Mouse (Mus musculus) intestine, postnatal 0 days (tissue): Measurements from ENCODE around the gene Arhgef18. TPM values are rescaled to one million over a fixed set of nuclear protein-coding genes. Genes with fewer than 3 reads are reported as not detected.
A peak's percentile ranks its signal among the peaks of the same experiment; 100 is the strongest.

ENCODE experiments used
- ATAC-seq: fragments of 200-750 bp; cut with Nextera tagmentation; 2 replicates; pipeline ENCODE4 v1.8.0; 2017; ENCODE audit warnings: mild to moderate bottlenecking, moderate TSS enrichment, moderate library complexity
- H3K27ac ChIP-seq: fragments of 300-500 bp; sonication (generic); 2 replicates; pipeline ENCODE4 v1.5.1; 2014; ENCODE audit warnings: mild to moderate bottlenecking, low read depth, low read length, moderate library complexity
- H3K27me3 ChIP-seq: fragments of 300-500 bp; sonication (generic); replicated peaks from 2 replicates; pipeline ENCODE4 v1.6.1; 2014; ENCODE audit warnings: low read length, mixed read lengths; ENCODE audit not compliant: control insufficient read depth, insufficient read depth
- H3K36me3 ChIP-seq: fragments of 300-500 bp; sonication (generic); 2 replicates; pipeline ENCODE4 v1.6.1; 2014; ENCODE audit warnings: mild to moderate bottlenecking, moderate library complexity; ENCODE audit not compliant: control insufficient read depth, insufficient read depth
- H3K4me1 ChIP-seq: fragments of 300-500 bp; sonication (generic); replicated peaks from 2 replicates; pipeline ENCODE4 v1.6.1; 2014; ENCODE audit warnings: antibody characterized with exemption, low read length, mixed read lengths; ENCODE audit not compliant: control insufficient read depth, insufficient read depth
- H3K4me2 ChIP-seq: fragments of 300-500 bp; sonication (generic); replicated peaks from 2 replicates; pipeline ENCODE4 v1.6.1; 2014; ENCODE audit warnings: low read depth, mild to moderate bottlenecking, moderate library complexity
- H3K4me3 ChIP-seq: fragments of 300-500 bp; sonication (generic); 2 replicates; pipeline ENCODE4 v1.5.1; 2014; ENCODE audit warnings: low read depth, low read length
- H3K9ac ChIP-seq: fragments of 300-500 bp; sonication (generic); 2 replicates; pipeline ENCODE4 v1.6.1; 2014; ENCODE audit warnings: mild to moderate bottlenecking, low read depth, low read length
- H3K9me3 ChIP-seq: fragments of 300-500 bp; sonication (generic); 2 replicates; pipeline ENCODE4 v1.6.1; 2016; ENCODE audit warnings: mixed run types; ENCODE audit not compliant: control insufficient read depth
- CTCF ChIP-seq: sonication (generic); IDR thresholded peaks from 2 replicates; pipeline ENCODE4 v1.5.1; 2016; ENCODE audit warnings: low read depth, mild to moderate bottlenecking, control low read depth, antibody characterized with exemption, moderate library complexity
- WGBS: fragments of 180-500 bp; shearing (Covaris S2); extraction: QIAGEN DNeasy Blood & Tissue Kit; methylation state at CpG from one replicate; pipeline ENCODE4 v1.1.7; 2014; 5-methylcytosine and 5-hydroxymethylcytosine counted together
- polyA plus RNA-seq: library from polyadenylated mRNA; unstranded; fragments of >200 nt; fragmentation: Nextera tagmentation; extraction: Ambion mirVana; gene quantifications from 2 replicates; pipeline ENCODE4 v1.2.1, GENCODE M21; 2015

Gene Arhgef18
- polyA plus RNA-seq, 1 experiment from 2014 or later: 4.5 TPM

- no peaks in the 10 kb centered on the region for H3K9me3 ChIP-seq
- TF ChIP-seq CTCF: no peak
- H3K4me1 ChIP-seq: peaks cover 3% of the 10 kb centered on the region; the same call in 1 of the 2 replicates
- H3K36me3 ChIP-seq: no peaks in the 10 kb centered on the region
- no peak within 1 kb of the TSS for H3K27ac ChIP-seq
- whole genome bisulfite sequencing: 48% methylated on average over 13 of the region's 13 CpGs
- peak; percentile 30; the same call in 1 of the 2 replicates for ATAC-seq
- H3K4me3 ChIP-seq: no peak within 1 kb of the TSS
- no peak within 1 kb of the TSS for H3K9ac ChIP-seq
- H3K27me3 ChIP-seq: no peaks in the 10 kb centered on the region
- H3K4me2 ChIP-seq: peak within 1 kb of the TSS; percentile 43
Measured at GRCm38 (mm10) chr8:3353189-3353810, 39.5 kb upstream of the Arhgef18 start, which contains the start of gene A430078G23Rik. Gene A430078G23Rik, plus strand, starts transcription at chr8:3353415.

- 68% methylated on average over 6 of the region's 6 CpGs for WGBS
- H3K4me3 ChIP-seq: no peak overlapping the region
- no peak overlapping the region for H3K27ac ChIP-seq
- H3K27me3 ChIP-seq: no peaks in the 10 kb centered on the region
- no peak overlapping the region for H3K4me2 ChIP-seq
- H3K36me3 ChIP-seq: no peaks in the 10 kb centered on the region
- no peaks in the 10 kb centered on the region; the same call in 1 of the 2 replicates for H3K4me1 ChIP-seq
- no peak for TF ChIP-seq CTCF
- ATAC-seq: no peak
- no peaks in the 10 kb centered on the region for H3K9me3 ChIP-seq
- no peak overlapping the region for H3K9ac ChIP-seq
Measured at GRCm38 (mm10) chr8:3353811-3354442, 38.9 kb upstream of the Arhgef18 start.

GRCm38 (mm10) chr8:3354443-3354812 is 38.4 kb upstream of the Arhgef18 start:
- Histone ChIP-seq H3K9ac (no peak overlapping the region), H3K4me3 (no peak overlapping the region), H3K36me3 (no peaks in the 10 kb centered on the region), H3K27me3 (no peaks in the 10 kb centered on the region), H3K27ac (no peak overlapping the region), H3K4me1 (no peaks in the 10 kb centered on the region; the same call in 1 of the 2 replicates), H3K4me2 (no peak overlapping the region), H3K9me3 (no peaks in the 10 kb centered on the region)
- 78% methylated on average over 5 of the region's 5 CpGs for WGBS
- TF ChIP-seq CTCF: no peak
- ATAC-seq: no peak

- H3K36me3 ChIP-seq: no peaks in the 10 kb centered on the region
- no peaks in the 10 kb centered on the region for H3K9me3 ChIP-seq
- WGBS: 79% methylated on average over 6 of the region's 6 CpGs
- no peaks in the 10 kb centered on the region; the same call in 1 of the 2 replicates for H3K4me1 ChIP-seq
- no peak overlapping the region for H3K9ac ChIP-seq
- no peak overlapping the region for H3K4me3 ChIP-seq
- TF ChIP-seq CTCF: peak; percentile 18; the same call in 1 of the 2 replicates
- no peak overlapping the region for H3K27ac ChIP-seq
- H3K27me3 ChIP-seq: no peaks in the 10 kb centered on the region
- H3K4me2 ChIP-seq: no peak overlapping the region
- no peak for ATAC-seq
Measured at GRCm38 (mm10) chr8:3355586-3355985, 37.2 kb upstream of the Arhgef18 start.

GRCm38 (mm10) chr8:3358060-3358459 is 34.7 kb upstream of the Arhgef18 start:
- no peak overlapping the region for H3K9ac ChIP-seq
- no peak for ATAC-seq
- H3K4me3 ChIP-seq: no peak overlapping the region
- 5% methylated on average over 4 of the region's 4 CpGs for WGBS
- peak; percentile 86 for TF ChIP-seq CTCF
- H3K4me1 ChIP-seq: no peaks in the 10 kb centered on the region
- no peak overlapping the region for H3K27ac ChIP-seq
- no peaks in the 10 kb centered on the region for H3K27me3 ChIP-seq
- H3K36me3 ChIP-seq: no peaks in the 10 kb centered on the region
- H3K4me2 ChIP-seq: no peak overlapping the region
- no peaks in the 10 kb centered on the region for H3K9me3 ChIP-seq

GRCm38 (mm10) chr8:3367086-3367485 is 25.7 kb upstream of the Arhgef18 start:
- Histone ChIP-seq H3K27me3 (no peaks in the 10 kb centered on the region), H3K9me3 (no peaks in the 10 kb centered on the region), H3K36me3 (no peaks in the 10 kb centered on the region), H3K4me3 (no peak overlapping the region), H3K4me2 (no peak overlapping the region), H3K27ac (no peak overlapping the region), H3K4me1 (no peaks in the 10 kb centered on the region), H3K9ac (no peak overlapping the region)
- 80% methylated on average over 5 of the region's 5 CpGs for whole genome bisulfite sequencing
- ATAC-seq: no peak
- TF ChIP-seq CTCF: no peak
